Comparison of ENCODE assay signal across 10 mouse cellular contexts in the genomic region with DNA sequence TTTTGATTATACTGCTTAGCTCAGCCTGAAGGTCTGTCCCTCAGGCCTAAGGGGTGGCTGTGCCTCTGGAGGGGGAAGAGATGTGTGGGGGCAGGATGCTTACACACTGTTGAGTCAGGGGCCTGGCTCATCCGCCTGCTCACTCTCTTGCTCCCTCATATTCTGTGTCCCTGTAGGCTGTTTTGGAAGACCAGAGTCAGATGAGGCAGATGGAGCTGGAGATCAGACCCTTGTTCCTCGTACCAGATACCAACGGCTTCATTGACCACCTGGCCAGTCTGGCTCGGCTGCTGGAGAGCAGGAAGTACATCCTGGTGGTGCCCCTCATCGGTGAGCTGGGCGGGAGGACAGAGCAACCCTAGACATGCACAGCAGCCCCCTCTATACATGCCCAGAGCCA. TPM values are rescaled to one million over a fixed set of nuclear protein-coding genes. Genes with fewer than 3 reads are reported as not detected.
DNase-seq lines count a peak whose midpoint lies in the region; ATAC-seq and TF ChIP-seq lines count a peak whose summit lies in the region.
"Had no signal": no experiment of that assay in that cellular context is flagged by ENCODE, and none has a peak within 500 bp of the region (broad histone marks: within the 10 kb centered on the region; RNA-seq: fewer than 3 reads in every experiment).

No protein-coding gene starts in this region.

- intact Hi-C loops in heart, postnatal 14 days (cut with DNase I) = loop anchor here (2.0 kb wide), 1 partner anchor 15 kb away; no protein-coding TSS in a partner anchor

- 57% methylated on average over 6 of the region's 6 CpGs for WGBS in heart, embryonic 12.5 days
- WGBS in lung, postnatal 0 days = 37% methylated on average over 6 of the region's 6 CpGs
- 58% methylated on average over 6 of the region's 6 CpGs for WGBS in heart, embryonic 15.5 days
- 44% methylated on average over 6 of the region's 6 CpGs for WGBS in stomach, embryonic 14.5 days

- TF ChIP-seq EP300 in lung, postnatal 0 days (IDR thresholded peaks at IDR 0.05) = no peak

- H3K27ac ChIP-seq in heart, embryonic 12.5 days (ENCODE audit: poor library complexity, severe bottlenecking) = peak overlapping the region; percentile 23; the same call in 1 of the 2 replicates
- peak overlapping the region; percentile 52; the same call in 1 of the 2 replicates for H3K27ac ChIP-seq in lung, postnatal 0 days (ENCODE audit: low read length)
- peak overlapping the region; percentile 64 for H3K27ac ChIP-seq in heart, embryonic 15.5 days
- H3K27ac ChIP-seq in stomach, embryonic 14.5 days (ENCODE audit: low read length) = peak overlapping the region; percentile 63
- H3K27ac ChIP-seq: liver, embryonic 12.5 days; midbrain, embryonic 12.5 days had no signal

- DNase-seq in heart, postnatal 14 days = no peak
- no peak for DNase-seq in lung, postnatal 0 days (ENCODE audit: low spot score)
- no peak for DNase-seq in lung, postnatal 36 days
- no peak for DNase-seq in right cerebral cortex, adult 2 months (ENCODE audit: low spot score in 2 of 2)

- H3K9me3 ChIP-seq in heart, embryonic 12.5 days (replicated peaks) = no peaks in the 10 kb centered on the region
- no peaks in the 10 kb centered on the region for H3K9me3 ChIP-seq in lung, postnatal 0 days (ENCODE audit: low read length)
- H3K9me3 ChIP-seq in heart, embryonic 15.5 days (replicated peaks) = no peaks in the 10 kb centered on the region
- no peaks in the 10 kb centered on the region for H3K9me3 ChIP-seq in stomach, embryonic 14.5 days (ENCODE audit: control insufficient read depth, low read depth, low read length)
- H3K9me3 ChIP-seq: liver, embryonic 12.5 days; midbrain, embryonic 12.5 days had no signal

- no peak for TF ChIP-seq CTCF in lung, postnatal 0 days (IDR thresholded peaks at IDR 0.05)

- H3K27me3 ChIP-seq in heart, embryonic 12.5 days (replicated peaks) = no peaks in the 10 kb centered on the region
- no peaks in the 10 kb centered on the region for H3K27me3 ChIP-seq in lung, postnatal 0 days (replicated peaks; ENCODE audit: insufficient read depth, low read length)
- H3K27me3 ChIP-seq in heart, embryonic 15.5 days = no peaks in the 10 kb centered on the region
- H3K27me3 ChIP-seq in stomach, embryonic 14.5 days (ENCODE audit: control insufficient read depth, insufficient read depth, low read length) = no peaks in the 10 kb centered on the region
- H3K27me3 ChIP-seq: liver, embryonic 12.5 days; midbrain, embryonic 12.5 days had no signal

- H3K36me3 ChIP-seq in heart, embryonic 12.5 days = peaks cover 8% of the 10 kb centered on the region; the same call in 1 of the 2 replicates
- 0 out of 2 replicates have a peak, but pooled peaks cover 5% of the 10 kb centered on the region for H3K36me3 ChIP-seq in lung, postnatal 0 days (ENCODE audit: insufficient read depth, low read length)
- H3K36me3 ChIP-seq in heart, embryonic 15.5 days = peaks cover 8% of the 10 kb centered on the region; the same call in 1 of the 2 replicates
- peaks cover 17% of the 10 kb centered on the region for H3K36me3 ChIP-seq in stomach, embryonic 14.5 days (ENCODE audit: control insufficient read depth, insufficient read depth, low read length)

- peaks cover 34% of the 10 kb centered on the region for H3K4me1 ChIP-seq in heart, embryonic 12.5 days (replicated peaks)
- H3K4me1 ChIP-seq in lung, postnatal 0 days (ENCODE audit: insufficient read depth, low read depth, low read length) = peaks cover 15% of the 10 kb centered on the region; the same call in 1 of the 2 replicates
- peaks cover 40% of the 10 kb centered on the region for H3K4me1 ChIP-seq in heart, embryonic 15.5 days (replicated peaks)
- peaks cover 43% of the 10 kb centered on the region; the same call in 1 of the 2 replicates for H3K4me1 ChIP-seq in stomach, embryonic 14.5 days (ENCODE audit: control insufficient read depth, insufficient read depth, low read length)
- H3K4me1 ChIP-seq: midbrain, embryonic 12.5 days had no signal

- ATAC-seq in heart, embryonic 12.5 days (ENCODE audit: insufficient number of reproducible peaks, low FRiP score) = no peak
- ATAC-seq in lung, postnatal 0 days = no peak
- no peak for ATAC-seq in heart, embryonic 15.5 days (replicated peaks; ENCODE audit: insufficient number of reproducible peaks, insufficient read depth, low FRiP score, low read depth)
- ATAC-seq in stomach, embryonic 14.5 days (ENCODE audit: insufficient number of reproducible peaks, insufficient read depth, low FRiP score, low read depth) = no peak
- no peak for ATAC-seq in CD4-positive, CD25-positive, alpha-beta regulatory T cell, adult 4 months
- ATAC-seq: liver, embryonic 12.5 days had no signal

- no peak overlapping the region for H3K4me2 ChIP-seq in heart, embryonic 12.5 days
- no peak overlapping the region for H3K4me2 ChIP-seq in lung, postnatal 0 days (replicated peaks; ENCODE audit: low read depth, low read length)
- H3K4me2 ChIP-seq in heart, embryonic 15.5 days = no peak overlapping the region
- H3K4me2 ChIP-seq in stomach, embryonic 14.5 days (replicated peaks; ENCODE audit: low read depth, low read length) = no peak overlapping the region
- H3K4me2 ChIP-seq: liver, embryonic 12.5 days; midbrain, embryonic 12.5 days had no signal

- peak overlapping the region; percentile 13; the same call in 1 of the 2 replicates for H3K9ac ChIP-seq in heart, embryonic 12.5 days
- no peak overlapping the region for H3K9ac ChIP-seq in lung, postnatal 0 days (replicated peaks; ENCODE audit: low read depth)
- no peak overlapping the region for H3K9ac ChIP-seq in heart, embryonic 15.5 days
- H3K9ac ChIP-seq in stomach, embryonic 14.5 days (replicated peaks; ENCODE audit: low read depth, low read length) = no peak overlapping the region
- H3K9ac ChIP-seq: liver, embryonic 12.5 days; midbrain, embryonic 12.5 days had no signal

- H3K4me3 ChIP-seq in heart, embryonic 12.5 days = no peak overlapping the region
- no peak overlapping the region for H3K4me3 ChIP-seq in lung, postnatal 0 days (ENCODE audit: low read depth, low read length)
- H3K4me3 ChIP-seq in heart, embryonic 15.5 days = no peak overlapping the region
- no peak overlapping the region for H3K4me3 ChIP-seq in stomach, embryonic 14.5 days (ENCODE audit: low read depth, low read length)
- H3K4me3 ChIP-seq: liver, embryonic 12.5 days; midbrain, embryonic 12.5 days had no signal

RNA-seq across cellular contexts. Expression of gene Hic1, which starts 13.3 kb away (rescaled TPM):
- polyA plus RNA-seq in heart, embryonic 12.5 days (2016; fragmentation: Nextera tagmentation; extraction: Ambion mirVana) = 13.3 and 13.8 TPM in 2 replicates
- 10 to 100 TPM; 22.7 to 26.3 TPM for total RNA-seq in heart, postnatal 14 days (2021)
- 9.9 and 13.4 TPM in 2 replicates for polyA plus RNA-seq in lung, postnatal 0 days (2015; fragmentation: Nextera tagmentation; extraction: Ambion mirVana)
- 11.0 and 18.0 TPM in 2 replicates for polyA plus RNA-seq in heart, embryonic 15.5 days (2015; fragmentation: Nextera tagmentation; extraction: Ambion mirVana)
- 13.8 and 16.9 TPM in 2 replicates for polyA plus RNA-seq in stomach, embryonic 14.5 days (2014; fragmentation: Nextera tagmentation; extraction: Ambion mirVana)
- under 1 TPM in 1 of 2 experiments, not detected in 1; 0.36 TPM for polyA plus RNA-seq in CD4-positive, CD25-positive, alpha-beta regulatory T cell, adult 4 months (2017; shearing (Covaris generic))

RNA-seq across cellular contexts. Expression of gene Ovca2, which starts 22.6 kb away (rescaled TPM):
- polyA plus RNA-seq in heart, embryonic 12.5 days (2016; fragmentation: Nextera tagmentation; extraction: Ambion mirVana) = 19.4 and 20.5 TPM in 2 replicates
- 1 to 10 TPM; 7.1 TPM for total RNA-seq in heart, postnatal 14 days (2021)
- polyA plus RNA-seq in lung, postnatal 0 days (2015; fragmentation: Nextera tagmentation; extraction: Ambion mirVana) = 19.7 and 22.0 TPM in 2 replicates
- 14.4 and 17.5 TPM in 2 replicates for polyA plus RNA-seq in heart, embryonic 15.5 days (2015; fragmentation: Nextera tagmentation; extraction: Ambion mirVana)
- polyA plus RNA-seq in stomach, embryonic 14.5 days (2014; fragmentation: Nextera tagmentation; extraction: Ambion mirVana) = 26.7 and 29.1 TPM in 2 replicates
- polyA plus RNA-seq in CD4-positive, CD25-positive, alpha-beta regulatory T cell, adult 4 months (2017; shearing (Covaris generic)) = 10 to 100 TPM; 19.2 to 29.4 TPM

RNA-seq across cellular contexts. Expression of gene Dph1, which starts 35.1 kb away (rescaled TPM):
- 23.3 and 23.5 TPM in 2 replicates for polyA plus RNA-seq in heart, embryonic 12.5 days (2016; fragmentation: Nextera tagmentation; extraction: Ambion mirVana)
- 1 to 10 TPM; 9.9 TPM for total RNA-seq in heart, postnatal 14 days (2021)
- polyA plus RNA-seq in lung, postnatal 0 days (2015; fragmentation: Nextera tagmentation; extraction: Ambion mirVana) = 11.3 and 14.8 TPM in 2 replicates
- polyA plus RNA-seq in heart, embryonic 15.5 days (2015; fragmentation: Nextera tagmentation; extraction: Ambion mirVana) = 17.2 and 20.5 TPM in 2 replicates
- 20.1 and 20.5 TPM in 2 replicates for polyA plus RNA-seq in stomach, embryonic 14.5 days (2014; fragmentation: Nextera tagmentation; extraction: Ambion mirVana)
- 10 to 100 TPM; 11.0 to 20.6 TPM for polyA plus RNA-seq in CD4-positive, CD25-positive, alpha-beta regulatory T cell, adult 4 months (2017; shearing (Covaris generic))

RNA-seq across cellular contexts. Expression of gene Rtn4rl1, which starts 37.6 kb away (rescaled TPM):
- 16.3 and 16.8 TPM in 2 replicates for polyA plus RNA-seq in heart, embryonic 12.5 days (2016; fragmentation: Nextera tagmentation; extraction: Ambion mirVana)
- total RNA-seq in heart, postnatal 14 days (2021) = 10 to 100 TPM; 10.6 to 13.2 TPM
- 3.6 and 4.3 TPM in 2 replicates for polyA plus RNA-seq in lung, postnatal 0 days (2015; fragmentation: Nextera tagmentation; extraction: Ambion mirVana)
- polyA plus RNA-seq in heart, embryonic 15.5 days (2015; fragmentation: Nextera tagmentation; extraction: Ambion mirVana) = 12.4 and 13.1 TPM in 2 replicates
- polyA plus RNA-seq in stomach, embryonic 14.5 days (2014; fragmentation: Nextera tagmentation; extraction: Ambion mirVana) = 0.88 and 1.7 TPM in 2 replicates
- 1 to 10 TPM; 1.5 to 1.8 TPM for polyA plus RNA-seq in CD4-positive, CD25-positive, alpha-beta regulatory T cell, adult 4 months (2017; shearing (Covaris generic))
